Mouse (Mus musculus) MEL (cell line): ENCODE measurements at regions not wholly inside any gene's neighbourhood (a gene's known extent, or its start where the extent isn't known, plus 50 kb on each side); places are given as distances from the start of the nearest gene placed in this dataset.

Source experiments
- DNase-seq: peaks from one replicate; pipeline ENCODE4 v3.0.0; 2011; ENCODE audit warnings: low read depth, low spot score
- H3K27ac ChIP-seq: 2 replicates; pipeline ENCODE4 v1.5.1; 2012; ENCODE audit warnings: low read depth, mild to moderate bottlenecking, control low read depth, low read length, moderate library complexity; ENCODE audit not compliant: control insufficient read depth
- H3K27me3 ChIP-seq, 2 experiments: fragments of 150-350 bp in 1 of 2; sonication (generic) in 1 of 2; 2 replicates each; pipeline ENCODE4 v1.6.1; 2012; ENCODE audit warnings: low read length in 2 of 2, mild to moderate bottlenecking in 2 of 2, improper control_type of control experiment in 1 of 2, moderate library complexity in 1 of 2; ENCODE audit not compliant: insufficient read depth in 2 of 2, control insufficient read depth in 1 of 2
- H3K36me3 ChIP-seq, 2 experiments: 2 replicates each; pipeline ENCODE4 v1.6.1; 2012 to 2014; ENCODE audit warnings: low read length in 2 of 2, improper control_type of control experiment in 1 of 2, inconsistent platforms in 1 of 2, mild to moderate bottlenecking in 1 of 2; ENCODE audit not compliant: insufficient read depth in 2 of 2, control insufficient read depth in 1 of 2
- H3K4me1 ChIP-seq, 2 experiments: fragments of 150-350 bp in 1 of 2; sonication (generic) in 1 of 2; 2 replicates each; pipeline ENCODE4 v1.6.1; 2012; ENCODE audit warnings: low read length in 2 of 2, improper control_type of control experiment in 1 of 2, mild to moderate bottlenecking in 1 of 2; ENCODE audit not compliant: insufficient read depth in 2 of 2, control insufficient read depth in 1 of 2
- H3K4me3 ChIP-seq, 2 experiments: fragments of 150-350 bp in 1 of 2; sonication (generic) in 1 of 2; 2 replicates each; pipeline ENCODE4 v1.5.1; 2012; ENCODE audit warnings: low read depth in 2 of 2, low read length in 2 of 2, mild to moderate bottlenecking in 2 of 2, moderate library complexity in 2 of 2, control low read depth in 1 of 2, improper control_type of control experiment in 1 of 2; ENCODE audit not compliant: control insufficient read depth in 1 of 2, insufficient read depth in 1 of 2
- H3K79me2 ChIP-seq: 2 replicates; pipeline ENCODE4 v1.6.1; 2012; ENCODE audit warnings: mild to moderate bottlenecking, low read length, moderate library complexity; ENCODE audit not compliant: control insufficient read depth, poor library complexity, insufficient read depth
- H3K9ac ChIP-seq: 2 replicates; pipeline ENCODE4 v1.6.1; 2012; ENCODE audit warnings: low read depth, mild to moderate bottlenecking, control low read depth, low read length, moderate library complexity; ENCODE audit not compliant: control insufficient read depth, poor library complexity, severe bottlenecking
- H3K9me3 ChIP-seq: fragments of 150-350 bp; sonication (generic); replicated peaks from 2 replicates; pipeline ENCODE4 v1.6.1; 2012; ENCODE audit warnings: mild to moderate bottlenecking, low read length, improper control_type of control experiment, moderate library complexity; ENCODE audit not compliant: insufficient read depth
- BHLHE40 ChIP-seq: IDR thresholded peaks from 2 replicates; pipeline ENCODE4 v1.6.1; 2012; ENCODE audit warnings: low read depth, mild to moderate bottlenecking, inconsistent platforms, low read length, improper control_type of control experiment, borderline replicate concordance
- CTCF ChIP-seq, 3 experiments: IDR thresholded peaks in 2 of 3; conservative IDR thresholded peaks in 1 of 3; 2 replicates each; pipeline ENCODE4 v1.5.1; 2011 to 2012; ENCODE audit warnings: low read length in 3 of 3, low read depth in 2 of 3, mild to moderate bottlenecking in 2 of 3, improper control_type of control experiment in 1 of 3, inconsistent platforms in 1 of 3, mixed read lengths in 1 of 3, moderate library complexity in 1 of 3; ENCODE audit not compliant: control insufficient read depth in 1 of 3, insufficient read depth in 1 of 3, poor library complexity in 1 of 3, severe bottlenecking in 1 of 3
- GATA1 ChIP-seq: IDR thresholded peaks from 2 replicates; pipeline ENCODE4 v1.6.1; 2011; ENCODE audit warnings: low read depth, low read length, improper control_type of control experiment
- HCFC1 ChIP-seq: IDR thresholded peaks from 2 replicates; pipeline ENCODE4 v1.6.1; 2012; ENCODE audit warnings: low read depth, mild to moderate bottlenecking, inconsistent platforms, low read length, improper control_type of control experiment, moderate library complexity
- MYB ChIP-seq: IDR thresholded peaks from 2 replicates; pipeline ENCODE4 v1.6.1; 2011; ENCODE audit warnings: mild to moderate bottlenecking, low read depth, low read length, improper control_type of control experiment
- POLR2A ChIP-seq, 2 experiments: IDR thresholded peaks; 2 replicates each; pipeline ENCODE4 v1.6.1; 2011 to 2012; ENCODE audit warnings: low read length in 2 of 2, mild to moderate bottlenecking in 2 of 2, control low read depth in 1 of 2, improper control_type of control experiment in 1 of 2, low read depth in 1 of 2, moderate library complexity in 1 of 2; ENCODE audit not compliant: control insufficient read depth in 1 of 2, insufficient read depth in 1 of 2, poor library complexity in 1 of 2
- POLR2AphosphoS5 ChIP-seq: IDR thresholded peaks from 2 replicates; pipeline ENCODE4 v1.6.1; 2012; ENCODE audit warnings: low read depth, borderline replicate concordance, mild to moderate bottlenecking, inconsistent platforms, low read length, moderate library complexity, mixed read lengths
- RAD21 ChIP-seq: IDR thresholded peaks from 2 replicates; pipeline ENCODE4 v1.6.1; 2011; ENCODE audit warnings: mild to moderate bottlenecking, low read depth, low read length, improper control_type of control experiment
- RCOR1 ChIP-seq: IDR thresholded peaks from 2 replicates; pipeline ENCODE4 v1.6.1; 2012; ENCODE audit warnings: low read depth, mild to moderate bottlenecking, inconsistent platforms, low read length, improper control_type of control experiment
- TBP ChIP-seq: IDR thresholded peaks from 2 replicates; pipeline ENCODE4 v1.8.0; 2011; ENCODE audit warnings: low read depth, low read length, improper control_type of control experiment
- TCF12 ChIP-seq: IDR thresholded peaks from 2 replicates; pipeline ENCODE4 v1.6.1; 2014; ENCODE audit warnings: low read depth, mild to moderate bottlenecking, inconsistent platforms, low read length, improper control_type of control experiment, moderate library complexity
- ZC3H11A ChIP-seq: IDR thresholded peaks from 2 replicates; pipeline ENCODE4 v1.6.1; 2012; ENCODE audit warnings: low read depth, mild to moderate bottlenecking, inconsistent platforms, low read length, improper control_type of control experiment

- H3K27ac ChIP-seq, result no peak overlapping the region
- TF ChIP-seq HCFC1, result no peak
- TF ChIP-seq MYB, result no peak
- TF ChIP-seq POLR2A (IDR thresholded peaks at IDR 0.05; ENCODE audit: control insufficient read depth in 1 of 2, insufficient read depth in 1 of 2, low read depth in 1 of 2, low read length in 2 of 2, poor library complexity in 1 of 2), result no peak
- TF ChIP-seq RCOR1, result no peak
- H3K4me1 ChIP-seq, result no peaks in the 10 kb centered on the region
- H3K9ac ChIP-seq, result no peak overlapping the region
- no peak for DNase-seq
- H3K9me3 ChIP-seq, result no peaks in the 10 kb centered on the region
- no peaks in the 10 kb centered on the region for H3K36me3 ChIP-seq
- H3K4me3 ChIP-seq, result no peak overlapping the region
- H3K27me3 ChIP-seq, result no peaks in the 10 kb centered on the region
- no peaks in the 10 kb centered on the region for H3K79me2 ChIP-seq
These were observed 319.1 kb downstream of the Icos start for GRCm38 (mm10) chr1:61296831-61297230.

GRCm38 (mm10) chr1:61297361-61297760 lies 319.6 kb downstream of the Icos start:
- no peaks in the 10 kb centered on the region for H3K79me2 ChIP-seq
- no peak overlapping the region for H3K9ac ChIP-seq
- TF ChIP-seq TCF12 (no peak), BHLHE40 (no peak), TBP (no peak), POLR2AphosphoS5 (no peak), ZC3H11A (no peak), GATA1 (no peak)
- H3K4me1 ChIP-seq, result no peaks in the 10 kb centered on the region
- no peak overlapping the region for H3K27ac ChIP-seq
- no peak overlapping the region for H3K4me3 ChIP-seq
- no peaks in the 10 kb centered on the region for H3K27me3 ChIP-seq
- DNase-seq, result no peak
- H3K9me3 ChIP-seq, result no peaks in the 10 kb centered on the region
- H3K36me3 ChIP-seq, result no peaks in the 10 kb centered on the region

GRCm38 (mm10) chr1:61298064-61298463 lies 320.3 kb downstream of the Icos start:
- no peaks in the 10 kb centered on the region for H3K36me3 ChIP-seq
- H3K9ac ChIP-seq, result no peak overlapping the region

More at GRCm38 (mm10) chr1:61298064-61298463, 320.3 kb downstream of the Icos start:
- H3K9me3 ChIP-seq, result no peaks in the 10 kb centered on the region
- no peaks in the 10 kb centered on the region for H3K79me2 ChIP-seq
- H3K4me1 ChIP-seq, result no peaks in the 10 kb centered on the region
- TF ChIP-seq CTCF (IDR thresholded peaks at IDR 0.05 in 2 of 3, conservative IDR thresholded peaks at IDR 0.05 in 1 of 3; ENCODE audit: control insufficient read depth in 1 of 3, insufficient read depth in 1 of 3, low read depth in 2 of 3, low read length in 3 of 3, poor library complexity in 1 of 3, severe bottlenecking in 1 of 3), result peak in 1 of 3 experiments; percentile 18; a peak in 1 of 6 replicates
- peak; percentile 8 for TF ChIP-seq RAD21
- no peak for TF ChIP-seq BHLHE40
- TF ChIP-seq POLR2AphosphoS5, result no peak
- no peak overlapping the region for H3K4me3 ChIP-seq
- H3K27me3 ChIP-seq, result no peaks in the 10 kb centered on the region
- DNase-seq, result peak; percentile 2
- no peak overlapping the region for H3K27ac ChIP-seq
